Mouse (Mus musculus): Measurements from ENCODE around the gene Aldh3a1. TPM values are rescaled to one million over a fixed set of nuclear protein-coding genes. Genes with fewer than 3 reads are reported as not detected.

Aldh3a1 gene
- total and polyA plus RNA-seq, 3 experiments: 0.08 TPM; not detected in 2

DNA sequence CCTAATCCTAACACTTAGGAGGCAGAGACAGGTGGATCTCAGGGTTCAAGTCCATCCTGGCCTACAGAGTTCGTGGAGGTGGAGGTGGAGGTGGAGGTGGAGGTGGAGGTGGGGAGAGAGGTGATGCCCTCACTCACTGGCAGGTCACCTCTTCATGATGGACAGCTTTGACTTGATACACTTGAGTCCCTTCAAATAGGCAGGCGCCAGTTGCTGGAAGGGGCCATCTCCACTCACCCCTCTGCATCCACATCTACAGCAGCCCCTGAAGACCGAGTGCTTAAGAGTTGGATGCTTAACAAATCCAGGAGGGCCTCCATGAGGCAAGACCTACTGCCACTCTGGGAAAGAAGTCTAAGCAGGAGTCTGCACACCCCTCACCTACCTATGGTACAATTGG, 44.0 kb upstream of the Aldh3a1 start:
- H3K27ac ChIP-seq (ENCODE audit: control insufficient read depth, low read depth, low read length): no peak overlapping the region
- H3K27me3 ChIP-seq (ENCODE audit: control insufficient read depth in 1 of 2, insufficient read depth in 2 of 2, low read length in 2 of 2): no peaks in the 10 kb centered on the region
- no peak overlapping the region for H3K9ac ChIP-seq (ENCODE audit: control insufficient read depth, low read depth, low read length, poor library complexity, severe bottlenecking)
- H3K4me3 ChIP-seq (ENCODE audit: control insufficient read depth in 1 of 2, insufficient read depth in 1 of 2, low read depth in 2 of 2, low read length in 2 of 2): no peak overlapping the region
- H3K9me3 ChIP-seq (replicated peaks; ENCODE audit: insufficient read depth, low read length): no peaks in the 10 kb centered on the region
- no peaks in the 10 kb centered on the region for H3K4me1 ChIP-seq (ENCODE audit: control insufficient read depth in 1 of 2, insufficient read depth in 2 of 2, low read length in 2 of 2)
- H3K36me3 ChIP-seq (ENCODE audit: control insufficient read depth in 1 of 2, insufficient read depth in 2 of 2, low read length in 2 of 2): peaks cover 0 to 6% of the 10 kb centered on the region in 2 experiments; a peak in 2 of 4 replicates
- H3K79me2 ChIP-seq (ENCODE audit: control insufficient read depth, insufficient read depth, low read length, poor library complexity): no peaks in the 10 kb centered on the region
- TF ChIP-seq CHD2 (IDR thresholded peaks at IDR 0.05; ENCODE audit: low read length): no peak
- DNase-seq (ENCODE audit: low read depth, low spot score): no peak

DNA sequence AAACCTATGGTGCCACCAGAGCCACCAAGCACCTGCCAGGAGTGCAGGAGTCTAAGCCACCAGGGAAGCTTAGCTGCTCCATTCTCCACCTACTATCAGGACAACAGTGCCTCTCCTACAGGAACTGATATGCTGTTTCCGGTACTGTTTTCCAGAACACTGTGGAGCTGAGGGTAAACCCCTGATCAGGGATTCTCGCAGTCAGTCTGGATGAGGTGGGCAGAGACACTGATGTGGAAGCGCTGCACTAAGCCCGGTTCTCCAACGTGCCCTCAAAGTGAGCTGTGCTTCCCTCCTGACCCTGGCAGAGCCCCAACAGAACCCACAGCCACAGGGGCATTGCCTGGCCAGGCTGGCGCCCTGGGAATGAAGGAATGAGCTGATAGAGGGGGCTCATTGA, 43.0 kb upstream of the Aldh3a1 start:
- Histone ChIP-seq H3K79me2 (ENCODE audit: control insufficient read depth, insufficient read depth, low read length, poor library complexity) (peaks cover 2% of the 10 kb centered on the region; the same call in 1 of the 2 replicates), H3K27me3 (ENCODE audit: control insufficient read depth in 1 of 2, insufficient read depth in 2 of 2, low read length in 2 of 2) (no peaks in the 10 kb centered on the region), H3K36me3 (ENCODE audit: control insufficient read depth in 1 of 2, insufficient read depth in 2 of 2, low read length in 2 of 2) (peaks cover 0 to 3% of the 10 kb centered on the region in 2 experiments; a peak in 2 of 4 replicates), H3K9ac (ENCODE audit: control insufficient read depth, low read depth, low read length, poor library complexity, severe bottlenecking) (no peak overlapping the region), H3K4me3 (ENCODE audit: control insufficient read depth in 1 of 2, insufficient read depth in 1 of 2, low read depth in 2 of 2, low read length in 2 of 2) (no peak overlapping the region), H3K4me1 (ENCODE audit: control insufficient read depth in 1 of 2, insufficient read depth in 2 of 2, low read length in 2 of 2) (0 out of 4 replicates have a peak, but pooled peaks cover 0 to 2% of the 10 kb centered on the region in 2 experiments), H3K9me3 (replicated peaks; ENCODE audit: insufficient read depth, low read length) (no peaks in the 10 kb centered on the region), H3K27ac (ENCODE audit: control insufficient read depth, low read depth, low read length) (no peak overlapping the region)
- TF ChIP-seq POLR2AphosphoS2 (IDR thresholded peaks at IDR 0.05; ENCODE audit: low read length) (no peak), ELF1 (IDR thresholded peaks at IDR 0.05; ENCODE audit: low read depth, low read length) (no peak), MYB (IDR thresholded peaks at IDR 0.05; ENCODE audit: low read depth, low read length) (no peak), EP300 (IDR thresholded peaks at IDR 0.05; ENCODE audit: low read depth in 1 of 2, low read length in 2 of 2) (no peak), MYC (IDR thresholded peaks at IDR 0.05; ENCODE audit: low read depth, low read length) (no peak), MEF2A (IDR thresholded peaks at IDR 0.05; ENCODE audit: extremely low read depth, insufficient replicate concordance, low read depth, low read length, poor library complexity, severe bottlenecking) (no peak), JUND (IDR thresholded peaks at IDR 0.05; ENCODE audit: low read depth, low read length) (no peak), ZMIZ1 (IDR thresholded peaks at IDR 0.05; ENCODE audit: low read depth, low read length) (no peak)
- no peak for DNase-seq (ENCODE audit: low read depth, low spot score)

- H3K36me3 ChIP-seq (ENCODE audit: control insufficient read depth in 1 of 2, insufficient read depth in 2 of 2, low read length in 2 of 2): peaks cover 0 to 3% of the 10 kb centered on the region in 2 experiments; a peak in 2 of 4 replicates
- H3K4me1 ChIP-seq (ENCODE audit: control insufficient read depth in 1 of 2, insufficient read depth in 2 of 2, low read length in 2 of 2): 0 out of 4 replicates have a peak, but pooled peaks cover 0 to 2% of the 10 kb centered on the region in 2 experiments
- H3K27ac ChIP-seq (ENCODE audit: control insufficient read depth, low read depth, low read length): no peak overlapping the region
- no peaks in the 10 kb centered on the region for H3K9me3 ChIP-seq (replicated peaks; ENCODE audit: insufficient read depth, low read length)
- no peak overlapping the region for H3K4me3 ChIP-seq (ENCODE audit: control insufficient read depth in 1 of 2, insufficient read depth in 1 of 2, low read depth in 2 of 2, low read length in 2 of 2)
- no peak overlapping the region for H3K9ac ChIP-seq (ENCODE audit: control insufficient read depth, low read depth, low read length, poor library complexity, severe bottlenecking)
- no peaks in the 10 kb centered on the region for H3K27me3 ChIP-seq (ENCODE audit: control insufficient read depth in 1 of 2, insufficient read depth in 2 of 2, low read length in 2 of 2)
- TF ChIP-seq ETS1 (IDR thresholded peaks at IDR 0.05; ENCODE audit: low read depth, low read length): no peak
- no peak for TF ChIP-seq MYC (IDR thresholded peaks at IDR 0.05; ENCODE audit: low read depth, low read length)
- no peak for TF ChIP-seq POLR2AphosphoS5 (IDR thresholded peaks at IDR 0.05; ENCODE audit: borderline replicate concordance, low read depth, low read length)
- TF ChIP-seq MAFK (IDR thresholded peaks at IDR 0.05; ENCODE audit: borderline replicate concordance, low read depth, low read length): no peak
- TF ChIP-seq RAD21 (IDR thresholded peaks at IDR 0.05; ENCODE audit: low read depth, low read length): no peak
- no peak for TF ChIP-seq HCFC1 (IDR thresholded peaks at IDR 0.05; ENCODE audit: low read depth, low read length)
- no peak for TF ChIP-seq CHD1 (IDR thresholded peaks at IDR 0.05; ENCODE audit: low read depth, low read length)
- TF ChIP-seq CTCF (IDR thresholded peaks at IDR 0.05 in 2 of 3, conservative IDR thresholded peaks at IDR 0.05 in 1 of 3; ENCODE audit: control insufficient read depth in 1 of 3, insufficient read depth in 1 of 3, low read depth in 2 of 3, low read length in 3 of 3, poor library complexity in 1 of 3, severe bottlenecking in 1 of 3): no peak
- no peak for TF ChIP-seq MYB (IDR thresholded peaks at IDR 0.05; ENCODE audit: low read depth, low read length)
- no peak for TF ChIP-seq ZC3H11A (IDR thresholded peaks at IDR 0.05; ENCODE audit: low read depth, low read length)
- no peak for TF ChIP-seq USF1 (IDR thresholded peaks at IDR 0.05; ENCODE audit: low read depth, low read length)
- no peak for TF ChIP-seq ZKSCAN1 (IDR thresholded peaks at IDR 0.05; ENCODE audit: low read depth, low read length)
- no peak for TF ChIP-seq KAT2A (conservative IDR thresholded peaks at IDR 0.05; ENCODE audit: low read depth, low read length)
- TF ChIP-seq TBP (IDR thresholded peaks at IDR 0.05; ENCODE audit: low read depth, low read length): no peak
- no peak for TF ChIP-seq TAL1 (IDR thresholded peaks at IDR 0.05; ENCODE audit: low read length)
- no peak for TF ChIP-seq SIN3A (IDR thresholded peaks at IDR 0.05; ENCODE audit: low read length)
- no peak for DNase-seq (ENCODE audit: low read depth, low spot score)
- H3K79me2 ChIP-seq (ENCODE audit: control insufficient read depth, insufficient read depth, low read length, poor library complexity): peaks cover 5% of the 10 kb centered on the region
Measured at GRCm38 (mm10) chr11:61164881-61165280, 42.5 kb upstream of the Aldh3a1 start.
